Mouse (Mus musculus) thymus, postnatal 10 days (tissue): ENCODE results near the gene Gm10409.
"Not testable (repeated sequence)": the region's sequence is repeated elsewhere in the genome, so short reads cannot be mapped to it uniquely, and the experiment has no call there.

Experiments used
- DNase-seq, 2 experiments: peaks; one replicate each; pipeline ENCODE4 v3.0.0; 2021; ENCODE audit warnings: low spot score in 2 of 2

Gm10409 gene

GRCm38 (mm10) chr14:3412314-3412713, at the start of gene Gm10409:
TSS of gene Gm10409 (plus strand) at chr14:3412614.
- DNase-seq: not testable (repeated sequence)

GRCm38 (mm10) chr14:3394793-3395192, 17.6 kb upstream of the Gm10409 start, which contains the start of gene Gm10413:
TSS of gene Gm10413 (plus strand) at chr14:3395093.
- not testable (repeated sequence) for DNase-seq

GRCm38 (mm10) chr14:3427803-3428202, 15.4 kb downstream of the Gm10409 start, which contains the start of gene Gm3005:
TSS of gene Gm3005 (plus strand) at chr14:3428103.
- DNase-seq: not testable (repeated sequence)

GRCm38 (mm10) chr14:3449079-3449478, 36.7 kb downstream of the Gm10409 start, which contains the start of gene Gm10408:
TSS of gene Gm10408 (plus strand) at chr14:3449379.
- DNase-seq: not testable (repeated sequence)
